Mouse (Mus musculus) thymus, adult 2 months (tissue): ENCODE measurements around the gene Osbpl11.

ENCODE experiments used
- CTCF ChIP-seq: fragments of 200-500 bp; IDR thresholded peaks from 2 replicates; pipeline ENCODE4 v1.5.1; 2012; ENCODE audit warnings: mild to moderate bottlenecking, control low read depth, low read length, moderate library complexity, borderline replicate concordance; ENCODE audit not compliant: control insufficient read depth, poor library complexity, insufficient read depth; ENCODE audit errors: extremely low read depth
- POLR2A ChIP-seq: fragments of 200-500 bp; IDR thresholded peaks from 2 replicates; pipeline ENCODE4 v1.6.1; 2012; ENCODE audit warnings: mild to moderate bottlenecking, low read length, control low read depth, moderate library complexity; ENCODE audit not compliant: control insufficient read depth, poor library complexity, insufficient read depth; ENCODE audit errors: extremely low read depth

DNA sequence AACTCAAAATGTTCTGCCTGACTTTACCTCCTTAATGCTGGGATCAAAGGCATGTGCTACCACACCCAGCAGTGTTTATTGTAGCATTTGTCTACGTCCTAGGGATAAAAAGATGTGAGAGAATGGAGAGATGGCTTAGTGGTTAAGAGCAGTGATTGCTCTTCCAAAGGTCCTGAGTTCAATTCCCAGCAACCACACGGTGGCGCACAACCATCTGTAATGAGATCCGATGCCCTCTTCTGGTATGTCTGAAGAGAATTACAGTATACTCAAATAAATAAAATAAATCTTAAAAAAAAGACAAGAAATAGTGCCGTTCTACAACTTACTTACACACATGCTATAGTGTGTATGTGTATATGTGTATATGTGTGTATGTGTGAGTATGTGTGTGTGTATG lies 17.3 kb upstream of the Osbpl11 start:
- TF ChIP-seq CTCF (no peak), POLR2A (no peak)
